Mouse (Mus musculus) hindbrain, embryonic 10.5 days (tissue): ENCODE measurements around the gene 1700029I15Rik. TPM values are rescaled to one million over a fixed set of nuclear protein-coding genes. Genes with fewer than 3 reads are reported as not detected.
A peak's percentile ranks its signal among the peaks of the same experiment; 100 is the strongest.

Source experiments
- DNase-seq: peaks from one replicate; pipeline ENCODE4 v3.0.0-alpha.2; 2017; ENCODE audit warnings: low spot score
- H3K27ac ChIP-seq: fragments of 300-500 bp; sonication (generic); 2 replicates; pipeline ENCODE4 v1.5.1; 2016; ENCODE audit warnings: mild to moderate bottlenecking, moderate library complexity
- H3K27me3 ChIP-seq: fragments of 300-500 bp; sonication (generic); 2 replicates; pipeline ENCODE4 v1.6.1; 2016; ENCODE audit warnings: mild to moderate bottlenecking; ENCODE audit not compliant: poor library complexity, insufficient read depth, severe bottlenecking
- H3K36me3 ChIP-seq: fragments of 300-500 bp; sonication (generic); 2 replicates; pipeline ENCODE4 v1.6.1; 2016; ENCODE audit warnings: mild to moderate bottlenecking, moderate library complexity
- H3K4me1 ChIP-seq: fragments of 300-500 bp; sonication (generic); replicated peaks from 2 replicates; pipeline ENCODE4 v1.6.1; 2016; ENCODE audit warnings: mild to moderate bottlenecking
- H3K4me3 ChIP-seq: fragments of 300-500 bp; sonication (generic); 2 replicates; pipeline ENCODE4 v1.5.1; 2016; ENCODE audit warnings: mild to moderate bottlenecking, moderate library complexity
- H3K9me3 ChIP-seq: fragments of 300-500 bp; sonication (generic); 2 replicates; pipeline ENCODE4 v1.6.1; 2016; ENCODE audit warnings: mild to moderate bottlenecking, moderate library complexity
- WGBS: fragments of 180-500 bp; shearing (Covaris S2); methylation state at CpG from one replicate; pipeline ENCODE4 v1.1.7; 2016; 5-methylcytosine and 5-hydroxymethylcytosine counted together
- polyA plus RNA-seq: library from polyadenylated mRNA; unstranded; fragments of >200 nt; fragmentation: Nextera tagmentation; extraction: Ambion mirVana; gene quantifications from 2 replicates; pipeline ENCODE4 v1.2.1, GENCODE M21; 2016

The 1700029I15Rik gene
- polyA plus RNA-seq, 1 experiment from 2014 or later = 4.3 TPM

- H3K27ac ChIP-seq = peak overlapping the region; percentile 88
- peaks cover 49% of the 10 kb centered on the region for H3K36me3 ChIP-seq
- WGBS = 92% methylated on average over 3 of the region's 3 CpGs
- H3K9me3 ChIP-seq = no peaks in the 10 kb centered on the region
- no peak for DNase-seq
- peaks cover 87% of the 10 kb centered on the region for H3K4me1 ChIP-seq
- no peaks in the 10 kb centered on the region for H3K27me3 ChIP-seq
- no peak overlapping the region for H3K4me3 ChIP-seq
Measured at GRCm38 (mm10) chr2:92426426-92426825, 44.1 kb downstream of the 1700029I15Rik start.

GRCm38 (mm10) chr2:92427882-92428281 is 45.5 kb downstream of the 1700029I15Rik start:
- H3K4me3 ChIP-seq = no peak overlapping the region
- 71% methylated on average over 6 of the region's 6 CpGs for WGBS
- DNase-seq = no peak
- no peak overlapping the region for H3K27ac ChIP-seq
- H3K27me3 ChIP-seq = no peaks in the 10 kb centered on the region
- no peaks in the 10 kb centered on the region for H3K9me3 ChIP-seq
- peaks cover 97% of the 10 kb centered on the region for H3K4me1 ChIP-seq
- peaks cover 34% of the 10 kb centered on the region for H3K36me3 ChIP-seq

GRCm38 (mm10) chr2:92430089-92430488 is 47.8 kb downstream of the 1700029I15Rik start:
- peaks cover 92% of the 10 kb centered on the region for H3K4me1 ChIP-seq

DNA sequence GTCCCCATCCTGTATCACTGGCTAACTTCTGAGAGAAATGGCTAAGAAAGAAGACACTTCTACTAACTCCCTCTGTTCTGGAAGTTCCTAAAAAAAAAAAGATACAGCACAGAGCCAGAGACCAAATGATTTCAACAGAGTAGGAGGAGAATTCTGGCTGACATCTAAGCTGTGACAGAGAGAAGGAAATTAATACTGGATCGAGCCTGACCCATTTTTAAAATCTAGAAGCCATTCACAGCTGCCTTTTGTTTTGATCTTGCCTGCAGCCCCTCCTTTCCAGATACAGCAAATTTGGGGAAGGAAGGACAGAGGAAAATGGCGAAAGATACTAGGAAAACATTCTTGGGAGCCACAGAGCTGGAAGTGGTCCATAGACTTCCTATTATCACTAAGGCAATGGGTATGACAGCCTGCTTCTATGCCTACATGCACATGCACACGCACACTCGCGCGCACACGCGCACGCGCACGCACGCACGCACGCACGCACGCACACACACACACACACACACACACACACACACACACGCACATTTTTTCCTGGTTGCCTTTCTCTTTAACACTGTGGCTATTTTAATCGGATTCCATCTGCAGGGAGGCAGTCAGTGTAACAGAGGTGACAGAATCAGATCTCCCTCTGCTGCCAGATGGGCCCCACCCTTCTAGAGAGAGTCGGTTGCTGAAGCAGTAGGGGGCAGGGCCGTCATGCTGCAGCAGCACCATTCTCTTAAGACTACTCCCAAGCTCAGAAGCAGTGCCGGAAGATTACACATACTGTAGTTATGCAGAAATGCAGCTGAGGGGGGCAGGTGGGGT is 48.6 kb downstream of the 1700029I15Rik start:
- WGBS = 67% methylated on average over 21 of the region's 21 CpGs
- Histone ChIP-seq H3K27me3 (peaks cover 9% of the 10 kb centered on the region; the same call in 1 of the 2 replicates), H3K27ac (peak overlapping the region; percentile 80), H3K9me3 (no peaks in the 10 kb centered on the region), H3K4me1 (peaks cover 85% of the 10 kb centered on the region), H3K36me3 (peaks cover 9% of the 10 kb centered on the region), H3K4me3 (peak overlapping the region; percentile 95)
- no peak for DNase-seq

More at GRCm38 (mm10) chr2:92430089-92430488, 47.8 kb downstream of the 1700029I15Rik start:
- no peaks in the 10 kb centered on the region for H3K9me3 ChIP-seq
- H3K27me3 ChIP-seq = 0 out of 2 replicates have a peak, but pooled peaks cover 4% of the 10 kb centered on the region
- no peak overlapping the region for H3K4me3 ChIP-seq
- H3K27ac ChIP-seq = 0 out of 2 replicates have a peak overlapping the region, but pooled peaks have one; percentile 53
- WGBS = 90% methylated on average over 2 of the region's 2 CpGs
- H3K36me3 ChIP-seq = peaks cover 13% of the 10 kb centered on the region
- DNase-seq = no peak

GRCm38 (mm10) chr2:92431611-92432179 is 49.4 kb downstream of the 1700029I15Rik start:
- Histone ChIP-seq H3K27ac (peak overlapping the region; percentile 80), H3K27me3 (peaks cover 9% of the 10 kb centered on the region; the same call in 1 of the 2 replicates), H3K36me3 (peaks cover 1% of the 10 kb centered on the region; the same call in 1 of the 2 replicates), H3K4me3 (peak overlapping the region; percentile 95), H3K9me3 (no peaks in the 10 kb centered on the region), H3K4me1 (peaks cover 77% of the 10 kb centered on the region)
- 36% methylated on average over 11 of the region's 11 CpGs for WGBS
- DNase-seq = no peak

DNA sequence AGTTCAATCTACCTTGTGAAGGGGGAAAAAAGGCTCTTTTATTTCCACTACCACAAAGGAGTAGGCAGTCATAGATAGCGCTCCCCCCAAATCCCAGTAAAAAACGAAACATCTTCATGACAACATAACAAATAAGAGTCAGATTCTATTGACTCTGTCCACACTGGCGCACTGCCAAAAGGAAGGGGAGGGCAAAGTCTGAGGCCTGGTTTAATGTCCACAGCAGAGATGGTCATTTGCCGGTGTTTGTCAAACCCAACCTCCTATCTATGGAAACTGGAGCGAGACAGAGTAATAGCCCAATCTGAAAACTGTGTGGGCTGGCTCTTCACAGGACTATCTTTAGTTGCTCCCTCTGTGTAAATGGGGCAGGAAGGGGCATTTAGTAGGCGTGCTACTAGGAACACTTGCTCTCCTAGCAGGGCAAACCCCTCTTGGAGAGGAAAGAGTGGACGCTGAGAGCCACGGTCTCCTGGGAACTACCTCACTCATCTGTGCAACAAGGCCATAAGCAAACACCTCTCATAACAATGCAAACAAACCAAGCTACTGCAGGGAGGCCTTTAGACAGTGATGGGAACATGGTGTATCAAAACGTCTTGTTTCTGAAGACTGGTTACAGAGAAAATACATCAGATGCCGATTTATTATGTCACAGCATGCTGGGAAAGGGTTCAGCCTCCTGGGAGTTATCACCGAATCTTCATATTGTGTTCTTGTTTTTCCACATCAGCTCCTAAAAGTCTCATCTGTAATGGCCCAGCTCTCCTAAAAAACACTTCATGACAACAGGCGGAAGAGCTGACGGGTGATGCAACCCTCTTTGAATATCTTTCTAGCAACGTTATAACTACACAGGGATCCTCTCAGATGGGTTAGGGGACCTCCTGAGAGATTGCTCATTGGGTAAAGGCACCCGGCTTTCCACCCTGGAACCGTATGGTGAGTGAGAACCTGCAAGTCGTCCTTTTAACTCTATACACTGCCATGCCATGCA is 50.3 kb downstream of the 1700029I15Rik start:
- whole genome bisulfite sequencing = 48% methylated on average over 17 of the region's 17 CpGs
- no peak for DNase-seq

DNA sequence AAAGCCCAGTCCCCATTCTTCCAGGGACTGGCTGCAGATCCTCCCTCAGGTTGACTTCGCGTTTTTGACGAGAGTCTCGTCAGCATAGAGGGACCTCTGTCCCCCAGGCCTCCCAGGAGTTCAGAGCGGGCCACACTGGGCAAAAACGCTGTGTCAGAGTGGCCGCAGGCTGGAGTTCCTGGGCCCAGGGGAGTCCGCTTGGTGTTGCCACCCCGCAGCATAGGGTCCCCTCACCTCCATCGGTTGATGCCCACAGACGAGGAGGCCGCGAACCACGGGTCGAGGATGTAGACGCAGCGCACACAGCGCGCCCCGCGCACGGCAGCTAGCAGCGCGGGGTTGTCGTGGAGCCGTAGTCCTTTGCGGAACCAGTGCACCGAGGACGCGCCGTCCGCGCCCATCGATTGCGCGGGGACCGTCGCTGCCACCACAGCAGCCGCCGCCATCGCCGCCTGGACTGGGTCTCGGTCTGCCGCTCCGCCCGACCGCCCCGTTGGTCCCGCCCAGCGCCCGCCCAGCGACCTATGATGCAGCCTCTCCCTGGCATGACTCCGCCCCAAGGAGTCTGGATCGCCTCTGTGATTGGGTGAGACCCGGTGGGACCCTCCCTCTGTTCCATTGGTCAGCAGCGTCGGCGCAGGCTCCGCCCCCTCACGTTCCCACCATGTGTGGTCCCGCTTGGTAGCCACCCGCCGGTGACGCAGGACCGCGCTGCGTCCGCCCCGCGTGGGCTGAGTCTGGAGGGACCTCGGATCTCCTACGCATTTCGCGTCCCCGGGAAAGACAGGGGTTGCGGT is 51.4 kb downstream of the 1700029I15Rik start, which contains the start of gene Cry2:
TSS of gene Cry2 (minus strand) at position 466 of the 797 bp plus-strand sequence.
- H3K4me1 ChIP-seq = peaks cover 61% of the 10 kb centered on the region

More for the DNA sequence above, 50.3 kb downstream of the 1700029I15Rik start:
- Histone ChIP-seq H3K4me3 (peak overlapping the region; percentile 95), H3K4me1 (peaks cover 70% of the 10 kb centered on the region), H3K36me3 (no peaks in the 10 kb centered on the region), H3K27ac (peak overlapping the region; percentile 91), H3K9me3 (no peaks in the 10 kb centered on the region), H3K27me3 (peaks cover 9% of the 10 kb centered on the region; the same call in 1 of the 2 replicates)

DNA sequence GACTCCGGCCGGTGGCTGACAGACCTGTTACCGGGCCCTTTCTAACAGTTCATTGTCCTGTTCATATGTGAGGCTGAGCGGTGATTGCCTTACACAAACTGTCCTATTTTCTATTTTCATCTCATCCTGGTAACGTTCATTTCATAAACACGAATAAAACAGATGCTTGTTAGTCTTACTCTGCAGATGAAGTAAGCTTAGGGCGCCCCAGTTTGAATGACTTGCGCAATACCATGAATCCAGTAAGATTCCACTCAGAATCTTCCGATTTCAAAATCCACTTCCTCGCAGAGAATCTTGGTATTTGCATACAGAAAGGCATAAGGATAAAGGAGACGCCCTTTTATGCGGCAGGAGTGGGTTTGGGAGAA is 52.0 kb downstream of the 1700029I15Rik start:
- no peak for DNase-seq
- peak overlapping the region; percentile 95 for H3K4me3 ChIP-seq
- 11% methylated on average over 12 of the region's 12 CpGs for WGBS
- no peaks in the 10 kb centered on the region for H3K9me3 ChIP-seq
- H3K4me1 ChIP-seq = peaks cover 55% of the 10 kb centered on the region
- no peaks in the 10 kb centered on the region for H3K36me3 ChIP-seq
- peak overlapping the region; percentile 84 for H3K27ac ChIP-seq
- H3K27me3 ChIP-seq = peaks cover 9% of the 10 kb centered on the region; the same call in 1 of the 2 replicates

More for the DNA sequence above, 51.4 kb downstream of the 1700029I15Rik start, which contains the start of gene Cry2:
- Histone ChIP-seq H3K4me3 (peak within 1 kb of the TSS; percentile 95), H3K27ac (peak within 1 kb of the TSS; percentile 91), H3K36me3 (no peaks in the 10 kb centered on the region), H3K27me3 (peaks cover 9% of the 10 kb centered on the region; the same call in 1 of the 2 replicates), H3K9me3 (no peaks in the 10 kb centered on the region)
- peak; percentile 99 for DNase-seq
- under 1% methylated on average over 76 of the region's 76 CpGs for WGBS

GRCm38 (mm10) chr2:92435023-92435422 is 52.7 kb downstream of the 1700029I15Rik start:
- H3K27ac ChIP-seq = no peak overlapping the region
- H3K4me1 ChIP-seq = peaks cover 49% of the 10 kb centered on the region
- H3K4me3 ChIP-seq = peak overlapping the region; percentile 95; the same call in 1 of the 2 replicates
- H3K27me3 ChIP-seq = peaks cover 9% of the 10 kb centered on the region; the same call in 1 of the 2 replicates
- 70% methylated on average over 6 of the region's 6 CpGs for WGBS
- DNase-seq = no peak
- no peaks in the 10 kb centered on the region for H3K9me3 ChIP-seq
- H3K36me3 ChIP-seq = no peaks in the 10 kb centered on the region
